ENCODE assay signal across 14 mouse cellular contexts in genomic region chr6:92425901-92426300, GRCm38 (mm10).
"Had no signal": no experiment of that assay in that cellular context is flagged by ENCODE, and none has a peak within 500 bp of the region (broad histone marks: within the 10 kb centered on the region; RNA-seq: fewer than 3 reads in every experiment).

No protein-coding gene starts in this region.

- H3K36me3 ChIP-seq: liver, embryonic 12.5 days had no signal

- DNase-seq: kidney, adult 9 months; kidney, postnatal 36 days; lung, embryonic 14.5 days; lung, postnatal 10 days; lung, postnatal 4 days; thymus, adult 18-20 months; thymus, postnatal 14 days had no signal

- H3K27ac ChIP-seq: kidney, postnatal 0 days; limb, embryonic 15.5 days; liver, embryonic 12.5 days; midbrain, embryonic 12.5 days; neural tube, embryonic 15.5 days; stomach, postnatal 0 days had no signal

- ATAC-seq: liver, embryonic 12.5 days had no signal

- H3K9ac ChIP-seq: limb, embryonic 15.5 days; liver, embryonic 12.5 days; lung, embryonic 14.5 days; midbrain, embryonic 12.5 days; neural tube, embryonic 15.5 days had no signal

- H3K4me2 ChIP-seq: limb, embryonic 15.5 days; liver, embryonic 12.5 days; lung, embryonic 14.5 days; midbrain, embryonic 12.5 days; neural tube, embryonic 15.5 days had no signal

- H3K4me3 ChIP-seq: limb, embryonic 15.5 days; liver, embryonic 12.5 days; midbrain, embryonic 12.5 days; myocyte; neural tube, embryonic 15.5 days had no signal

- H3K4me1 ChIP-seq: liver, embryonic 12.5 days; midbrain, embryonic 12.5 days had no signal

- H3K27me3 ChIP-seq: limb, embryonic 15.5 days; liver, embryonic 12.5 days; midbrain, embryonic 12.5 days; neural tube, embryonic 15.5 days had no signal

- H3K9me3 ChIP-seq: limb, embryonic 15.5 days; liver, embryonic 12.5 days; midbrain, embryonic 12.5 days; neural tube, embryonic 15.5 days had no signal
